Mouse (Mus musculus) liver, adult 2 months (tissue): ENCODE data around the gene Taf1b.

Source experiments
- CTCF ChIP-seq: fragments of 200-500 bp; IDR thresholded peaks from 2 replicates; pipeline ENCODE4 v1.5.1; 2011; ENCODE audit warnings: low read depth, low read length, control low read depth
- POLR2A ChIP-seq: fragments of 200-500 bp; IDR thresholded peaks from 2 replicates; pipeline ENCODE4 v1.6.1; 2011; ENCODE audit warnings: low read length, control low read depth; ENCODE audit not compliant: insufficient read depth; ENCODE audit errors: extremely low read depth

GRCm38 (mm10) chr12:24548885-24549284 lies 50.7 kb downstream of the Taf1b start:
- TF ChIP-seq POLR2A = no peak
- TF ChIP-seq CTCF = no peak
